Mouse (Mus musculus) heart, embryonic 16.5 days (tissue): ENCODE results near the gene Glrx2. TPM values are rescaled to one million over a fixed set of nuclear protein-coding genes. Genes with fewer than 3 reads are reported as not detected.

Source experiments
- ATAC-seq: fragments of 200-750 bp; cut with Nextera tagmentation; replicated peaks from 2 replicates; pipeline ENCODE4 v1.8.0; 2017; ENCODE audit warnings: moderate number of reproducible peaks; ENCODE audit not compliant: insufficient read depth, low FRiP score; ENCODE audit errors: extremely low read depth
- H3K27ac ChIP-seq: fragments of 300-500 bp; sonication (generic); 2 replicates; pipeline ENCODE4 v1.5.1; 2014; ENCODE audit warnings: mild to moderate bottlenecking, low read length, control low read depth, moderate library complexity
- H3K27me3 ChIP-seq: fragments of 300-500 bp; sonication (generic); 2 replicates; pipeline ENCODE4 v1.6.1; 2014; ENCODE audit warnings: low read length, mixed read lengths; ENCODE audit not compliant: control insufficient read depth, insufficient read depth
- H3K36me3 ChIP-seq: fragments of 300-500 bp; sonication (generic); 2 replicates; pipeline ENCODE4 v1.6.1; 2014; ENCODE audit not compliant: control insufficient read depth, insufficient read depth
- H3K4me1 ChIP-seq: fragments of 300-500 bp; sonication (generic); 2 replicates; pipeline ENCODE4 v1.6.1; 2014; ENCODE audit warnings: low read length, mixed read lengths; ENCODE audit not compliant: control insufficient read depth, insufficient read depth
- H3K4me2 ChIP-seq: fragments of 300-500 bp; sonication (generic); 2 replicates; pipeline ENCODE4 v1.6.1; 2014; ENCODE audit warnings: low read depth, mild to moderate bottlenecking, control low read depth, low read length
- H3K4me3 ChIP-seq: fragments of 300-500 bp; sonication (generic); 2 replicates; pipeline ENCODE4 v1.5.1; 2014; ENCODE audit warnings: mild to moderate bottlenecking, control low read depth, low read length
- H3K9ac ChIP-seq: fragments of 300-500 bp; sonication (generic); 2 replicates; pipeline ENCODE4 v1.6.1; 2014; ENCODE audit warnings: low read length, control low read depth
- H3K9me3 ChIP-seq: fragments of 300-500 bp; sonication (generic); replicated peaks from 2 replicates; pipeline ENCODE4 v1.6.1; 2016; ENCODE audit warnings: low read length; ENCODE audit not compliant: control insufficient read depth
- WGBS: fragments of 180-500 bp; shearing (Covaris S2); extraction: QIAGEN DNeasy Blood & Tissue Kit; methylation state at CpG from one replicate; pipeline ENCODE4 v1.1.7; 2014; 5-methylcytosine and 5-hydroxymethylcytosine counted together
- polyA plus RNA-seq: library from polyadenylated mRNA; unstranded; fragments of >200 nt; fragmentation: Nextera tagmentation; extraction: Ambion mirVana; gene quantifications from 2 replicates; pipeline ENCODE4 v1.2.1, GENCODE M21; 2015

Gene Glrx2
- polyA plus RNA-seq, 1 experiment from 2014 or later, result 80.8 TPM

DNA sequence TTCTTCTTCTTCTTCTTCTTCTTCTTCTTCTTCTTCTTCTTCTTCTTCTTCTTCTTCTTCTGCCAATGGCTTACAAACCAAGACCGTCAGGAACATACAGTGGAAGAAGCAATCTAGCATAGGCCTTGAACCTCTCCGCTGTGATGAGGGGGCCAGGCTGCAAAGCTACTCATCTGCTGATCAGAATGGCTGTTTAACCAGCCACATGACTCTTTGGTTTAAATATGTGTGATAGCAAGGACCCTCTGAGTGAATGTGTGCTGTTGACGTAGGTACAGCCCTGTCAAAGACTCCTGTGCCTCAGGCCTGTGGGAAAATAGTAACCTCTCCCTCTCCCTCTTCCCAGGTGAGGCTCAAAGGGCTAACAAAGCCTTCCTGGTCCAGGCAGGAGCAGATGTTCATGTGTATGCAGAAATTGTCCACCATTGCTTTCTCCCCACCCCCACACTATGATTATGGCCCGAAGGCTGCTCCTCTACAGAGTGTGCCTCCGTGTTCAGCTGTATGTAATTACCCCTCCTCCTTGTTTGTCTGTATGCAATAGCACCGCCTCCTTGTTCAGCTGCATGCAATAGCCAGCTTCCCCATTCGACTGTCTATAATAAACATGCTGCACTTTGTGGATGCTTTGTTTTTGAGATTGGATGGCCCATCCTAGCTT is 6.0 kb upstream of the Glrx2 start:
- ATAC-seq, result no peak
- H3K27ac ChIP-seq, result no peak overlapping the region
- 64% methylated on average over 7 of the region's 7 CpGs for WGBS

DNA sequence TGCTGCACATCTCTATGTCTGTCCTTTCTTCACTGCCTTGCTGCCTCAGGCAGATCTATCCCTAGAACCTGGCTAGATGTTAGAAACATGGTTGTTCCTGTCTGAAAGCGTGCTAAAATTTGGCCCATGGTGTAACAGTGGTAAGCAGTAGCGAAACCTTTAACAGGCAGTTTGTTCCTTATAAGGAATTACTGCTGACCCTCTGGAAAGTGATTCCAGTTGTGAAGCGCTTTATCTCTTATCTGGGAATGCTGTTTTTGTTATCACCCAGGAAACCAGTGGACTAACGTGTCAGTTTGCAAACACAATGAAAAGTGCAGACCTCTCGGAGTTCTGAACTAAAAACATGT is 5.5 kb upstream of the Glrx2 start:
- no peak overlapping the region for H3K4me3 ChIP-seq
- 32% methylated on average over 5 of the region's 5 CpGs for WGBS
- ATAC-seq, result no peak
- H3K27ac ChIP-seq, result no peak overlapping the region
- no peaks in the 10 kb centered on the region for H3K27me3 ChIP-seq
- H3K9ac ChIP-seq, result no peak overlapping the region
- no peaks in the 10 kb centered on the region for H3K9me3 ChIP-seq
- H3K4me1 ChIP-seq, result no peaks in the 10 kb centered on the region; the same call in 1 of the 2 replicates
- H3K36me3 ChIP-seq, result no peaks in the 10 kb centered on the region
- H3K4me2 ChIP-seq, result no peak overlapping the region

More for the DNA sequence above, 6.0 kb upstream of the Glrx2 start:
- no peaks in the 10 kb centered on the region for H3K27me3 ChIP-seq
- no peak overlapping the region for H3K4me2 ChIP-seq
- no peaks in the 10 kb centered on the region for H3K36me3 ChIP-seq
- no peak overlapping the region for H3K9ac ChIP-seq
- no peaks in the 10 kb centered on the region for H3K9me3 ChIP-seq
- no peaks in the 10 kb centered on the region; the same call in 1 of the 2 replicates for H3K4me1 ChIP-seq
- no peak overlapping the region for H3K4me3 ChIP-seq

DNA sequence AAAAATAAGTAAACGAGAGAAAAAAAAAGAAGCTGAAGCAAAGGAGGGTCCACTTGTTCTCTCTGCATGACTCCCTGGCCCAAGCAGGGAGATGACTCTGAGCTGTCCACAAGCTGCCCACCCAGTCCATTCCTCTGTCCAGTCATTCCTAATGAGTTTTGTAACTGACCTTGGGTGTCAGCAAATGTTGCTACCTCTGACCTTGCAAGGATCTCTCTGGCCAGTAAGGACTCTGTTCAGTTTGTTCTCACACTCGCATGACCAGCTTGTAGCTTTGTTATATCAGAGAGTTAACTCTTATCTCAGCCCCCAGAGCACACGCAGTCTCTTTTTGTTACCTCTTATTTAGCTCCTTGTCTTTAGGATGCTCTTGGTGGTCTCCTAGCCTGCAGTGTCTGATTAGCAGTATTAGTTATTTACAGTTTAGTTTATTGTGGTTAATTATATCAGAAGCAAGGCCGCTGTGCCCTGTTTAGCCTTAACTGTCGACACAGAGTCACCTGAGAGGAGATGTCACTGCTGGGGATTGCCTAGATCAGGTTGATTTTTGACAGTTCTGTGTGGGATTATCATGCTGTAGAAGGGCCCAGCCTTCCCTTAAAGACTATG is 8.4 kb downstream of the Glrx2 start:
- no peaks in the 10 kb centered on the region for H3K36me3 ChIP-seq
- no peak overlapping the region for H3K27ac ChIP-seq
- H3K9me3 ChIP-seq, result no peaks in the 10 kb centered on the region
- WGBS, result 62% methylated on average over 5 of the region's 5 CpGs
- H3K27me3 ChIP-seq, result no peaks in the 10 kb centered on the region
- ATAC-seq, result no peak
- no peak overlapping the region for H3K4me2 ChIP-seq
- H3K9ac ChIP-seq, result no peak overlapping the region
- H3K4me3 ChIP-seq, result no peak overlapping the region
- no peaks in the 10 kb centered on the region for H3K4me1 ChIP-seq

DNA sequence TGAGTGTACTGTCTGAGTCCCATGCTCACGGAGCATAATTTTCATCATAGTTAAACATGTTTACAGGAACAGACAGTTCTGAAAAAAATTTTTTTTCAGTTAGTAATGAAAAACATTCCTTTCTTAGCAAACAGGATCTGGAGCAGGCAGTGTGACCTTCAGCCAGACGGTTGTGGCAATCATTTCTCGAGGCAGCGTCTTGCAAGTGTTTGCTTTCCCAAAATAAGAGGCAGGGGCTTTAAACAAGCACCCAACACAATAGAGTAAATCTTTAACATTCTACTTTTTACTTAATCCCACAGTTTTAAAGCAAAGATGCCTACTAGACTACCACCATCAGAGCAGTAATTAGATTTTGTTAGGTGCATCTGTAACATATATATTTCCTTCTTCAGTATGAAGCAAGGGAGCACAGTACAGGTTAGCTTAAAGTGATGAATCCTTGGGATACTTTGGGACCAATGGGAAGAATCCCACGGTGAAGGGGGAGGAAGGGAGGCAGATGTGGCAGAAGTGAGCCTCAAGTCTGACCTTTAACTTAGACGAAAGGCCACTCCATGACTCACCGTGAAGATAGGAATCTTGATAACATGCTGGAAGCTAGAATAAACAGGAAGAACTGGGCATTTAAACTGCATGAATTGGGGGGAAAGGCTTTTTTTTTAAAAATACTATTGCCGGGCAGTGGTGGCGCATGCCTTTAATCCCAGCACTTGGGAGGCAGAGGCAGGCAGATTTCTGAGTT is 11.7 kb downstream of the Glrx2 start:
- no peak for ATAC-seq
- Histone ChIP-seq H3K9ac (no peak overlapping the region), H3K27me3 (no peaks in the 10 kb centered on the region), H3K27ac (no peak overlapping the region), H3K36me3 (no peaks in the 10 kb centered on the region), H3K4me2 (no peak overlapping the region), H3K4me1 (no peaks in the 10 kb centered on the region), H3K9me3 (0 out of 2 replicates have a peak, but pooled peaks cover 2% of the 10 kb centered on the region), H3K4me3 (no peak overlapping the region)
- 61% methylated on average over 9 of the region's 9 CpGs for WGBS

DNA sequence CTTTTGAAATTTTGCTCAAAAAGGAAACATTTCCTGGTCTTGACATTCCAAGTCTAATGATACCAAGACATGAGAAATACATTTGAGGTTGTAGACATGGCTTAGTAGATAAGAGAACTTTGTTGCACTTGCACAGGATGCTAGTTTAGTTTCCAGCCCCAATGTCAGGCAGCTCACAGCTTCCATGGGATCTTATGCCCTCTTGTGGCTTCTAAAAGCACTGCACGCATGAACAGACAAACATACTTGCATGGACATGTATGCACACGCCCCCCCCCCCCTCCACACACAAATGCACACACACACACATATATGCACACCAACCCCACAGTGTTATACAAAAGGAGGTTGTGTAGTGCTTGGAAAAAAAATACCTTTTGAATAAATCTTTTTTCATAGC is 14.8 kb downstream of the Glrx2 start:
- H3K9me3 ChIP-seq, result 0 out of 2 replicates have a peak, but pooled peaks cover 2% of the 10 kb centered on the region
- ATAC-seq, result 0 out of 2 replicates have a peak, but pooled peaks have one; percentile 14
- WGBS, result 66% methylated on average over 2 of the region's 2 CpGs

DNA sequence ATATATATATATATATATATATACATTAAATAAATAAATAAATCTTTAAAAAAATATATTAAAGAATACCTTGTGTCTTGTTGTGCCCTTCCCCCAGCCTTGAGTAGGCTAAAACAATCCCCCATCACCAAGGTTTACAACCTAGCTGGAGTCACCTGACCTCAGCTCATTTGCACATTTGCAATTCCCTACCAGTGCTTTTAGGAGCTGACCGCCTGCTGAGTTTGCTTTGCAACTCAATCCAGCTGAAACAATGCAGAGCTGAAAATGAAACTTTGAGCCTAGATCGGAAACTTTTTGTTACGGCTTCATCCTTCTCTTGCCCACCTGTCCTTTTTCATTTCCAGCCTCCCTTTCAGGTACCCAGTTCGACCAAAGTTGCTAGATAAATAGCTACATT is 15.6 kb downstream of the Glrx2 start:
- Histone ChIP-seq H3K4me2 (no peak overlapping the region), H3K9me3 (0 out of 2 replicates have a peak, but pooled peaks cover 2% of the 10 kb centered on the region), H3K4me3 (no peak overlapping the region), H3K36me3 (no peaks in the 10 kb centered on the region), H3K9ac (no peak overlapping the region), H3K4me1 (no peaks in the 10 kb centered on the region), H3K27me3 (no peaks in the 10 kb centered on the region), H3K27ac (no peak overlapping the region)
- no peak for ATAC-seq
- 62% methylated on average over 4 of the region's 4 CpGs for whole genome bisulfite sequencing

More for the DNA sequence above, 14.8 kb downstream of the Glrx2 start:
- no peak overlapping the region for H3K4me2 ChIP-seq
- no peak overlapping the region for H3K27ac ChIP-seq
- no peak overlapping the region for H3K4me3 ChIP-seq
- no peak overlapping the region for H3K9ac ChIP-seq
- H3K36me3 ChIP-seq, result no peaks in the 10 kb centered on the region
- no peaks in the 10 kb centered on the region for H3K27me3 ChIP-seq
- no peaks in the 10 kb centered on the region for H3K4me1 ChIP-seq

DNA sequence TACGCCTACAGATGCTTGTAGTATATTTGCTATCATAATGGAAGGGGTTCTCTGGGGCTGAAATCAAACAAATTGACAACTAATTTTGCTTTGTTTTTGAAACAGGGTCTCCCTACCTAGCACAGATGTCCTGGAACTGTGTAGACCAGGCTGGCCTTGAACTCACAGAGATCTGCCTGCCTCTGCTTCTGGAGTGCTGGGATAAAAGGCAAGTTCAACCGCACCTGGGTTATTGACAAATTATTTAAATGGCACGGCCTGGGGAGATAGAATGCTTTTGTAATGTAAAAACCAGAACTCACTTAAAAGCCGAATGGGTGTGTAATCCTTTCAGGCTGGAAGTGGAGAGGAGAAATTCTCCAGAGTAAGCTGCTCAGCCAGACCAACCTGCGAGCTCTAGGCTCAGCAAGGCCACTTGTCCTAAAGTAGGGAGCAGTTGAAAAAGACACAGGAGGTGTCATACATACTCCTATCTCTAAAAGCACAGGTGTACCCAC is 17.8 kb downstream of the Glrx2 start:
- ATAC-seq, result no peak
- Histone ChIP-seq H3K9me3 (0 out of 2 replicates have a peak, but pooled peaks cover 2% of the 10 kb centered on the region), H3K9ac (no peak overlapping the region), H3K27me3 (no peaks in the 10 kb centered on the region), H3K36me3 (no peaks in the 10 kb centered on the region), H3K4me2 (no peak overlapping the region), H3K4me1 (peaks cover 2% of the 10 kb centered on the region; the same call in 1 of the 2 replicates), H3K27ac (no peak overlapping the region), H3K4me3 (no peak overlapping the region)
- WGBS, result 76% methylated on average over 5 of the region's 5 CpGs

DNA sequence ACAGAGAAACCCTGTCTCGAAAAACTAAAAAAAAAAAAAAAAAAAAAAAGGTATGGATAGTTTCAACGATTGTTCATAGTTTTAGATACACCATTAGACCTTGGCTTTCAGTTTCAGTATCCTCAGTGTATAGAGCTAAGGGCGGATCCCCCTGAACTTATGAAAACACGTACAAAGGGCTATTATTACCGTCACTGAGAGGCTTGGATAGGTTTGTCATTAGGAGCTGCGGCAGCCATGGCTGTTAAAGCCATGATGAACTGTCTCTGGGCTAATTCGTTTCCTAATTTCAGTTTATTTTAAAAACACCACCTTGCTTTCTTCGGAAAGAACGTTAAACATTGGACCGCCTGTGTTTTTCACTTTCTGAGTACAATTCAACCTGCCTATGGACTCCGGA is 22.7 kb downstream of the Glrx2 start:
- WGBS, result 25% methylated on average over 11 of the region's 11 CpGs
- Histone ChIP-seq H3K27ac (no peak overlapping the region), H3K4me3 (peak overlapping the region; percentile 79), H3K4me1 (peaks cover 7% of the 10 kb centered on the region), H3K9ac (peak overlapping the region; percentile 87), H3K36me3 (peaks cover 13% of the 10 kb centered on the region), H3K27me3 (no peaks in the 10 kb centered on the region), H3K9me3 (no peaks in the 10 kb centered on the region), H3K4me2 (peak overlapping the region; percentile 76)
- no peak for ATAC-seq
